Mouse (Mus musculus) adrenal gland, adult (tissue): ENCODE measurements around the gene Babam2.
A peak's percentile ranks its signal among the peaks of the same experiment; 100 is the strongest.

Source experiments
- DNase-seq, 2 experiments: peaks; one replicate each; pipeline ENCODE4 v3.0.0; 2022 to 2023; ENCODE audit warnings: low spot score in 1 of 2; ENCODE audit not compliant: inconsistent age in 2 of 2

Babam2 gene

GRCm38 (mm10) chr5:31713280-31713711 lies 15.8 kb downstream of the Babam2 start:
- DNase-seq: no peak

DNA sequence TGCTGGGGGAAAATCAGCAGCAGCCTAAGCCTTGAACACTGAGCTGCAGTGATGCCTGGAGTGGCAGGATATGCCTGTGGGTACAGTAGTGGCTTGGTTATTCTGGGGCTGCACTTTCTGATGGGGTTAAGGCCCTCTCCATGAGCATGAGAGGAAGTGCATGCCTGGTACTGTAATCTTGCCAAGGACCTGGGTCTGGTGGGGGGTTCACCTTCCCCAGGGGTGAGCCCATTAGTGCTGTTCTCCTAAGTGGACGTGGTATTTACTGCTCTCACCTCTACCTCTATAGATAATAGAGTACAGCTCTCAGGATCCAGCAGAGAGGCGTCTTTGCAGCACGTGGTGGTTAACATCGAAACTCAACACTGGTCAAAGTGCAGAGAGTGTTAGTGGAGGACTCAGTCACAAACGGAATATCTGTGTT lies 16.4 kb downstream of the Babam2 start:
- DNase-seq: no peak

DNA sequence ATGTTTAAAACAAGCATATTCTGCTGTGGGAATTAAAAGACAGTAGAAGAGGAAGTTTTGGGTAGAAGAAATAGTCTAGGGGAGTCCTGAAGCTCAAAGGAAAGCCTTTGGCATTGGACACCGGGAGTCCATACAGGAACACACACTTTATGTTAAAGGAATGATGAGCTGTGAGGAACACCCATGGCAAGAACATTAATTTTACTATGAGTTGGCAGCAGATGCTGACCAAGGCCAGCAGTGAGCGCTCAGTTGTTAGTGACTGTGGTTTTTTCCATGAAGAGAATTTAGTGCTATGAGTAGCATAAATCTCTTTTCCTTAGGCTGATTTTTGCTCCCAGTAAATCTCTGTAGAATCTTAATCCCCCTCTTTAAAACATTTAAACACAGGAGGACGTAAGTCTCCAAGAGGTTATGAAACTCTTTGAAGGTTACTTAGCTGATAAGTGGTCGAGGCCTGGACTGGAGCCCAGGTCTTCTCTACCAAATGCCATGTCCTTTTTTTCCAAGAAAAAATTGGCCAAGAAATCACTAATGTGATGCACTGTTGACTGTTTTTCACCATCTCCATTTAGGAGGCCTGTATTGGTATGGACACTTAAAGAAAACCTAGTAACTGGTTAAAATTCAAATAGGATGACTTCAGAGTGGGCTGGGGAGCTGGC lies 18.1 kb downstream of the Babam2 start:
- DNase-seq: peak; percentile 87 to 93

- DNase-seq: peak in 1 of 2 experiments; percentile 63
Observed at GRCm38 (mm10) chr5:31724519-31724918, 27.0 kb downstream of the Babam2 start.

DNA sequence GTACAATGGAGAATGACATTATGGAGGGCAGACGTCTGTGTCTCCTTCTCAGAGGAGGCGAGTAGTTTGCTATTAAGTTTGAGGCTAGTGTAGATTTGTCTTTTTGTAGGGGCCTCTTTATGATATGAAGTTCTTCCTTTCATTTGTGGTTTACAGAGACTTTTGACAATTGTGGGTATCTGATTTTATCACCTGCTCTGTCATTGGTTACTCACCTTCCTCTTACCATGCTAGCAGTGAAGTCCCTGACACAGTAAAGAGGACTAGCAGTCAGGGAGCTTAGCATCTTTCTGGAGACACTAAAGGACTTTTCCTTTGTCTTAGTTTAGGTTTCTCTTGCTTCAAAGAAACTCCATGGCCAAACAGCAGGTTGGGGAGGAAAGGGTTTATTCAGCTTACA lies 28.4 kb downstream of the Babam2 start:
- DNase-seq: no peak

- DNase-seq: peak in 1 of 2 experiments; percentile 54
Observed at GRCm38 (mm10) chr5:31727456-31727855, 30.0 kb downstream of the Babam2 start.

GRCm38 (mm10) chr5:31732644-31733338 lies 35.3 kb downstream of the Babam2 start:
- peak; percentile 48 to 84 for DNase-seq

GRCm38 (mm10) chr5:31741931-31742330 lies 44.4 kb downstream of the Babam2 start:
- peak in 1 of 2 experiments; percentile 81 for DNase-seq

GRCm38 (mm10) chr5:31742521-31743031 lies 45.1 kb downstream of the Babam2 start:
- peak in 1 of 2 experiments; percentile 44 for DNase-seq

DNA sequence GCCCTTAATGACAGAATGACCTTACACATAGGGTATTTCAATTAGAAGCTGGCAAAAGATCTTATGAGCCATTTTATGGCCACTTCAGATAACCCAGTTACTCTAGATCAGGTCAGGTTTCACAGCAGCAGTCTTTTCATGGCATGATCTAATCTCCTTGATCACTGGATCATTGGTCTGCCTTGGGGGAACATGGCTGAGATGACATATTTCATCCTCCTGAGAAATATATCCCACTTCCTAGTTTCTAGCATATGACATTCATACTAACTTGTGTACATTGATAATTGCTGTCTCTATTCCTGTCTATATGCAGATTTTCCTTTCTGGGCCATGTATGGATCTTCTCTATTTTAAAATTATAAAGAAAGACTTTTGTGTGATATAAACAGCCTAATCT lies 51.9 kb downstream of the Babam2 start:
- DNase-seq: no peak

GRCm38 (mm10) chr5:31750231-31750925 lies 52.9 kb downstream of the Babam2 start:
- DNase-seq: peak in 1 of 2 experiments; percentile 24

DNA sequence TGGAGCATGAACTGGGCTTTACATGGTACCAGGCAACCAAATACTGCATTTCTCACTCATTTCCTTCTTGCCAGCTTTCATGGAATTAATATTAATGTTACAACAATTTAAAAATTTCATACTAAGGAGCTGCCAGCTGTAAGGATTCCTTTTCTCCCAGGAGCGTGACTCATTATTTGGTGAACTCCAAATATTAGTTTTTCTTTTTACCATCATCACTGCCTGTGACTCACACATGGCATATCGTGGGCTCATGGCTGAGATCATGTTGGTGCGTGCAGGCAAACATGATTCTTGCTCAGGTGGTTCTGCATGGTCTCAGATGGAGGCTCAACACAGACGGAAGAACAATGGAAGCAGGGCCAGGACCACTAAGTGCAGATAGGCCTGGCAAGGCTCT lies 53.5 kb downstream of the Babam2 start:
- DNase-seq: no peak

- DNase-seq: no peak
Observed at GRCm38 (mm10) chr5:31754634-31755033, 57.1 kb downstream of the Babam2 start.

GRCm38 (mm10) chr5:31755255-31755654 lies 57.8 kb downstream of the Babam2 start:
- DNase-seq: peak in 1 of 2 experiments; percentile 65

DNA sequence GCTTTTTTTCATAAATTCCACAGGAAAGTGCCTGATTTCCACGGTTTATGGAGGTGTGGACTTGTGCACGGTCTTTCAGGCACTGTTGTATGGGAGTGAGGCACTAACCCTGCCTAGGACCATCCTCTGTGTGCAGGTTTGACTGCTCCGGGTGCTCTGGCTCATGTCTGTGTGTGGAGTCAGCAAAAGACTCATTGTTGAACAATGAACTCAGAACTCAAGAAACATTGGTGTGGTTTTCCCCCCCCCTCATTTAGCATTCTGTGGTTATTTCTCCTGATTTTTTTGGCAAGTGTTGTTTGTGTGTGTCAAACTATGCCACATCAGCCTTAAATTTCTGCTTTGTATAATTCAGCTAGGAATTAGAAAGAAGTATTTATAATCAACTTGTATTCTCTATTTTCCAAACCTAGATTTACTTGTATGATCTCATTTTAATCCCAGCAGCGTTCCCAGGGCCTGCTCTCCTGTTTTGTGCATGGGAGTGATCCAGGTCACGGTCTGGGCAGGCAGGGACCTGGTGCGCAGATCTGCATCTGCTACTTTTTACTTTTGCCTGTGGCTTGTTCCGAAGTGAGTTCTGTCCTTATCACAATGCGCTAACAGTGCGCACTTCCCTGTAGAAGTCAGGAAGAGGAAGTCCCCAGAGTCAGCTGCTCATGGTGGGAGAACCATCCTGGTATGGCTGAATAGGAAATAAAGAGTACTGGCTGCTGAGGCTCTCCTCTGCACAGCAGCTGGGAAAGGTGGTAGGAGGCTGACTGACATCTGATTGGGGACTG lies 61.0 kb downstream of the Babam2 start:
- DNase-seq: no peak

GRCm38 (mm10) chr5:31761836-31762235 lies 64.4 kb downstream of the Babam2 start:
- peak in 1 of 2 experiments; percentile 12 for DNase-seq

- DNase-seq: no peak
Observed at GRCm38 (mm10) chr5:31762773-31763172, 65.3 kb downstream of the Babam2 start.

GRCm38 (mm10) chr5:31765824-31766223 lies 68.3 kb downstream of the Babam2 start:
- no peak for DNase-seq

DNA sequence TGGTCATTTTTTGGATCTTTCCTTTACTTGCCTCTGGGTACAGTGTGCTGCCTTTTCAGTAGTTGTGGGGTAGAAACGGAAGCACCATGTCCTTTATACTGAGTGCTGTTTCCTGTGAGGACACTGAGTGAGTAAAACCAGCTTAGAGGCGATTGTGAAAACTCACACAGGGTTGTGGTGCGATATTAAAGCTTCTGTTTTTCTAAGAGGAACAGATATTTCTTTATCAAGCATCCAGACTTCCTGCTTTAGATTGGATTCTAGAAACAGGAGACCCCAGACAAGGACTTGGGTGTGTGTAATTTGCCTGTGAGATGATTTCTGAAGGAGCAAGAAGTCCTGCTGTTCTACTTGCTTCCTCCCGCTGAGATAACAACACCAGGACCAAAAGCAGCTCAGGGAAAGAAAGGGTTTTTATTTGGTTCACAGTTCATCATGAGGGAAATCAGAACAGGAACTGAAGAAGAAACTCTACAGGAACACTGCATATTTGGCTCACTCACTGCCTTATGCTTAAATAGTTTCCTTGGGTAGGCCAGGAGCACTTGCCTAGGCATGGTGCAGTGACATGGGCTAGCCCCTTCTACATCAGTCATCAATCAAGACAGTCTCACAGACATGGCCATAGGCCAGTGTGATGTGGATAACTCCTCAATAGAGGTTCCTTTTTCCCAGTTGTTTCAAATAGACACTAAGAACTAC lies 69.5 kb downstream of the Babam2 start:
- DNase-seq: peak in 1 of 2 experiments; percentile 56

DNA sequence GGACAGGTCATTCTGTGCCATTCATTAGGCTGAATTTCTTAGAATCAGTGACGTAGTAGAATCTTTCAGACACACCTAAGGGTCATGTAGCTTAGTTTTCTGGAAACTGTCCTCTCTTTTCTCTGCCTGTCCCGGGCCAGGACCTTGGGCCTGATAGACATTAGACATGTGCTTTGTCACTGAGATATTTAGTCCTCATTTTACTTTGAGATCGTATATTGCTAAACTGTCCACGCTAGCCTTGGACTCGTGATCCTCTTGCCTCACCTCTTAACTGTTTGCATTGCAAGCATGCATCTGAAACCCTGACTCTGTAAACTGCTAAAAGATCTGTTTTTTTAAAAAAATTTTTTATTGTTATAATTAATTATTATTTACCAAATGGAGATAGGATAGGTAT lies 74.0 kb downstream of the Babam2 start:
- DNase-seq: peak; percentile 42 to 76
